Mouse (Mus musculus) ES-E14 (cell line): ENCODE measurements around the gene Hist2h2aa1.

Source experiments
- MAFK ChIP-seq: IDR thresholded peaks from 2 replicates; pipeline ENCODE4 v1.6.1; 2014; ENCODE audit warnings: mild to moderate bottlenecking, low read depth, low read length, inconsistent platforms; ENCODE audit not compliant: insufficient read depth
- ZNF384 ChIP-seq: IDR thresholded peaks from 2 replicates; pipeline ENCODE4 v1.6.1; 2012; ENCODE audit warnings: low read depth, low read length, inconsistent platforms

GRCm38 (mm10) chr3:96222774-96223173 lies 22.5 kb upstream of the Hist2h2aa1 start:
- TF ChIP-seq ZNF384 (no peak), MAFK (no peak)
